Mouse (Mus musculus) hindbrain, embryonic 16.5 days (tissue): ENCODE measurements around the gene Gm5460. TPM values are rescaled to one million over a fixed set of nuclear protein-coding genes. Genes with fewer than 3 reads are reported as not detected.

Source experiments
- ATAC-seq: fragments of 200-750 bp; cut with Nextera tagmentation; 2 replicates; pipeline ENCODE4 v1.8.0; 2017; ENCODE audit warnings: moderate TSS enrichment, moderate library complexity
- H3K27ac ChIP-seq: fragments of 300-500 bp; sonication (generic); 2 replicates; pipeline ENCODE4 v1.5.1; 2014; ENCODE audit warnings: low read depth, mild to moderate bottlenecking, control low read depth, low read length, moderate library complexity
- H3K27me3 ChIP-seq: fragments of 300-500 bp; sonication (generic); replicated peaks from 2 replicates; pipeline ENCODE4 v1.6.1; 2014; ENCODE audit warnings: low read length; ENCODE audit not compliant: control insufficient read depth, insufficient read depth
- H3K36me3 ChIP-seq: fragments of 300-500 bp; sonication (generic); 2 replicates; pipeline ENCODE4 v1.6.1; 2014; ENCODE audit warnings: mild to moderate bottlenecking, low read length, moderate library complexity, mixed read lengths; ENCODE audit not compliant: control insufficient read depth, insufficient read depth
- H3K4me1 ChIP-seq: fragments of 300-500 bp; sonication (generic); 2 replicates; pipeline ENCODE4 v1.6.1; 2014; ENCODE audit warnings: low read depth, low read length; ENCODE audit not compliant: control insufficient read depth, insufficient read depth
- H3K4me2 ChIP-seq: fragments of 300-500 bp; sonication (generic); 2 replicates; pipeline ENCODE4 v1.6.1; 2014; ENCODE audit warnings: mild to moderate bottlenecking, low read length, control low read depth, moderate library complexity
- H3K4me3 ChIP-seq: fragments of 300-500 bp; sonication (generic); 2 replicates; pipeline ENCODE4 v1.5.1; 2014; ENCODE audit warnings: mild to moderate bottlenecking, low read length, control low read depth, moderate library complexity
- H3K9ac ChIP-seq: fragments of 300-500 bp; sonication (generic); 2 replicates; pipeline ENCODE4 v1.6.1; 2014; ENCODE audit warnings: low read depth, mild to moderate bottlenecking, control low read depth, low read length, moderate library complexity
- H3K9me3 ChIP-seq: fragments of 300-500 bp; sonication (generic); 2 replicates; pipeline ENCODE4 v1.6.1; 2014; ENCODE audit warnings: mild to moderate bottlenecking, low read length, moderate library complexity; ENCODE audit not compliant: control insufficient read depth
- WGBS: fragments of 180-500 bp; shearing (Covaris S2); extraction: QIAGEN DNeasy Blood & Tissue Kit; methylation state at CpG from one replicate; pipeline ENCODE4 v1.1.7; 2014; 5-methylcytosine and 5-hydroxymethylcytosine counted together
- polyA plus RNA-seq: library from polyadenylated mRNA; unstranded; fragments of >200 nt; fragmentation: Nextera tagmentation; extraction: Ambion mirVana; gene quantifications from 2 replicates; pipeline ENCODE4 v1.2.1, GENCODE M21; 2015

Gm5460 gene
- polyA plus RNA-seq, 1 experiment from 2014 or later: not detected

DNA sequence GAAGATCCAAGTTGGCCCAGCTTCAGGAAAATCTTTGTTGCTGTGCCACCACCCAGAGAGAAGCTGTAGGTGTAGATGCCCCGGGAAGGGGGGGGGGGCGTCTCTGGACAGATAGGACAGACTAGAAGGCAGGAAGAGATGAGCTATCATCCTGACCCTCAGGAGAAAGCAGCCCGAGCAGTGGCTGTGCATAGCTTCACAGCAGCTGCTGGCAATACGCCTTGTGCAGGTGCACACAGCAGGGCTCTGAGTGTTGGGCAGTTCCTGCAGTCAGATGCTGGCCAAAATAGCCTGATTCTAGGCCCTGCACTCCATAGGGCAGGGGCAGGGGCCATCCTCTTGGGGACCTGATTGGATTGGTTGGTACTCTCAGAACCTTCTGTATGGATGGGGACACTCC lies 70.2 kb downstream of the Gm5460 start:
- no peak overlapping the region for H3K9ac ChIP-seq
- no peak overlapping the region for H3K4me3 ChIP-seq
- no peak for ATAC-seq
- H3K4me1 ChIP-seq: no peaks in the 10 kb centered on the region
- no peak overlapping the region for H3K4me2 ChIP-seq
- no peaks in the 10 kb centered on the region for H3K27me3 ChIP-seq
- no peaks in the 10 kb centered on the region for H3K9me3 ChIP-seq
- no peak overlapping the region for H3K27ac ChIP-seq
- 71% methylated on average over 4 of the region's 4 CpGs for WGBS
- no peaks in the 10 kb centered on the region for H3K36me3 ChIP-seq

DNA sequence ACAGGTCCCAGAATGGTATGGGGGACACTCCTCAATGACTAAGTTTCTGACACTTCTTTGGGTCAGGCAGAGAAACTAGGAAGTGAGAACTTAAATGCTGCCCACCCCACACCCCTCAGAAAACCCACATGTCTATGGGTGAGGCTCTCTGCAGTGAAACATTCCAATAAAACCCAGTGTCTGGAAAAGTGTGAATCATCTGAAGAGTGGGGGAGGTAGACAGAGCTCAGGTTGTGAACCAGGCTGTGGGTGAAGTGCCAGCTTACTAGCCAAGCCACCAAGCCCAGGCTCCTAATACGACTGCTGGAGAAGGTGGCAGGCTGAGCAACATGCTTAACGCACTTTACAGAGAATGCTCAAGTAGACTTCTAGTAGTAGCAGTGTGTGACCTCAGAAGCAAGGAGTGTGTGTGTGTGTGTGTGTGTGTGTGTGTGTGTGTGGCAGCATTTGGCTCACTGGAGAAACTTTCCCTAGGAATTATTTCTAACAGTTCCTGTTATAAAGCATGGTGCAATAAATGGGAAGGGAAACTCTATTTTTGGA lies 71.4 kb downstream of the Gm5460 start:
- Histone ChIP-seq H3K4me3 (no peak overlapping the region), H3K36me3 (no peaks in the 10 kb centered on the region), H3K4me2 (no peak overlapping the region), H3K4me1 (no peaks in the 10 kb centered on the region), H3K27me3 (no peaks in the 10 kb centered on the region), H3K27ac (no peak overlapping the region), H3K9me3 (no peaks in the 10 kb centered on the region), H3K9ac (no peak overlapping the region)
- no peak for ATAC-seq
- WGBS: 76% methylated on average over 2 of the region's 2 CpGs

DNA sequence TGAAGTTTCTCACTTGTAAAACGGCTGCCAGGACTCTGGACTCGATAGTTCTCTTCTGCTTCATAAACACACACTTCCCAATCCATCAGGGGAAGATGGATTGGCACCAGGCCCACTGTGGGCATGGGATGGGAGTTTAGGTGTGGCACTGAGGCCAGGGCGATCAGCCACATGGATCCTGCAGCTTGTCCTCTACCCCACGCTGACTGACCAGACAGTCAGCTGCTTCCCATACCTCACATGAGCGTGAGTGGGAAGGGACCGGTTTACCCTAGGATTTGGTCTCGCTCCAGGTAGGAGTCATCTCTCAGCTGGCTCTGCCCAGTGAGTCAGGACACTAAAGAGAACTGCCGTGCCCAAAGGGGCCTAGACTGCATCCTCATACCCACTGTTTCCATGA lies 73.2 kb downstream of the Gm5460 start:
- Histone ChIP-seq H3K4me3 (no peak overlapping the region), H3K9ac (no peak overlapping the region), H3K9me3 (no peaks in the 10 kb centered on the region), H3K27ac (no peak overlapping the region), H3K27me3 (no peaks in the 10 kb centered on the region), H3K4me1 (no peaks in the 10 kb centered on the region), H3K36me3 (no peaks in the 10 kb centered on the region), H3K4me2 (no peak overlapping the region)
- no peak for ATAC-seq
- WGBS: 83% methylated on average over 8 of the region's 8 CpGs

DNA sequence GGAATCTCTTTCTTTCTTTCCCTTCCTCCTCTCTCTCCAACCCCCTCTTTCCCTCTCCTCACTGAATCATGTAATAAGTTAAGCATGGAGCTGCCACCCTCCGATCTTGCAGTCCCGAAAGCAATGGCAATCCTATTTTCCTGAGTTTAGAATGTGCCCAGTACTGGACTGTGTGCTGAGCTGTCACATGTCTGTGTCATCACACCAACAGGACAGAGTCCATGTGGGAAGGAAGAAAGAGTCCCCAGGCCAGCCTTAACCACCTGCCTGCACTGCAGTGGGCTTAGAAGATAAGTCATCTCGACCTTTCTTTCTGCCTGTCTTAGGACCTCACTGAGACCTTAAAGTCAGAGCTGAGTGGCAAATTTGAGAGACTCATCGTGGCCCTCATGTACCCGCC lies 74.9 kb downstream of the Gm5460 start:
- Histone ChIP-seq H3K4me3 (no peak overlapping the region), H3K9me3 (no peaks in the 10 kb centered on the region), H3K27ac (no peak overlapping the region), H3K36me3 (no peaks in the 10 kb centered on the region), H3K4me2 (no peak overlapping the region), H3K9ac (no peak overlapping the region), H3K4me1 (no peaks in the 10 kb centered on the region), H3K27me3 (no peaks in the 10 kb centered on the region)
- no peak for ATAC-seq
- 95% methylated on average over 5 of the region's 5 CpGs for WGBS

DNA sequence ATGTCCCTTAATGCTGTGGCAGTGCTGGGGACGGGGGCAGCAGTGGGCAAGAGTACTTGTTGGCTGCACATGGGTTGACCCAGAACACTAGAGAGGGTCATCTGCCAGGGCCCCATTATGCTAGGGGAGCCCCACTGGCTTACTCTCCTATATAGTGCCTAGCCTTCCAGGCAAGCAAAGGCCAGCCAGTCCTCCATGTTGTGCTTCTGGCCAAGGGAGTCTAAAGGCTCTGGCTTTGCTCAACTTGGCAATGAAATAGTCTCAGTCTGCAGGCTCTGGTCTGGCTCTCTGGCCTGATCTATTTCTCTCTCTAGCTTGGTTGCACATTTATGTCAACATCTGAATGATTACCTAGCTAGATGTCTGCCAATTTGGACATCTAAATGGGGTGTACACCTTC lies 76.3 kb downstream of the Gm5460 start:
- Histone ChIP-seq H3K27me3 (no peaks in the 10 kb centered on the region), H3K27ac (no peak overlapping the region), H3K9me3 (no peaks in the 10 kb centered on the region), H3K36me3 (no peaks in the 10 kb centered on the region), H3K9ac (no peak overlapping the region), H3K4me1 (no peaks in the 10 kb centered on the region), H3K4me2 (no peak overlapping the region), H3K4me3 (no peak overlapping the region)
- ATAC-seq: no peak
- 100% methylated on average over 1 of the region's 1 CpGs for WGBS

DNA sequence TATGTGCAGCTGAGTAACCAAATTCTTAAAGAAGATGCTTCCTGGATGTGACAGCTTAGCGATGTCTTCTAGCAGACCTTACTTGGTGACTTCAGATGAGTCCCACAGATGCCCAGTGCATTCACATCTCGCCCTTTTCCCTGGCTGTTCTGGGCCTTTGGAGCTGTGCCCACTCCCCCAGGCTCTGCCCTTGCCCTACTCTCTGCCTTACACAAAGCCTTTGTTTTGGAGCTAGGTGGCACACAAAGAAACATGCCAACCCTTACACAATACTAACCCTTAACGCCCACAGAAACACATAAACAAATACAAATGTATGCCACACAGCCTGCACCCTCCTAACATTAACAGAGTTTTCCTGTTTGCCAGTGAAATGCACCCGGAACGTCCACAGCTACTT lies 79.6 kb downstream of the Gm5460 start:
- 68% methylated on average over 5 of the region's 5 CpGs for WGBS
- Histone ChIP-seq H3K36me3 (no peaks in the 10 kb centered on the region), H3K9ac (no peak overlapping the region), H3K27me3 (no peaks in the 10 kb centered on the region), H3K4me3 (no peak overlapping the region), H3K27ac (no peak overlapping the region), H3K9me3 (no peaks in the 10 kb centered on the region), H3K4me2 (no peak overlapping the region), H3K4me1 (no peaks in the 10 kb centered on the region)
- no peak for ATAC-seq

Other genes with a start within 250 kb of the Gm5460 start
- 14.0 and 15.0 TPM in 2 replicates for gene Gdf10, start 93.2 kb upstream of the Gm5460 start, polyA plus RNA-seq
- gene Gdf2, start 75.7 kb upstream of the Gm5460 start, polyA plus RNA-seq: 0.06 and 0.11 TPM in 2 replicates
- gene Rbp3, start 62.8 kb upstream of the Gm5460 start, polyA plus RNA-seq: 0.04 and 0.16 TPM in 2 replicates
- 1.5 and 1.6 TPM in 2 replicates for gene Zfp488, start 38.0 kb upstream of the Gm5460 start, polyA plus RNA-seq
- gene Gm30083, start 1.6 kb upstream of the Gm5460 start, polyA plus RNA-seq: not detected in 2 replicates
- not detected in 2 replicates for gene Antxrl, start 35.9 kb downstream of the Gm5460 start, polyA plus RNA-seq
- 0.24 and 0.27 TPM in 2 replicates for gene Anxa8, start 69.2 kb downstream of the Gm5460 start, polyA plus RNA-seq
- 0.30 TPM in 1 of 2 replicates, not detected in the other for gene A630023A22Rik, start 86.0 kb downstream of the Gm5460 start, polyA plus RNA-seq
- 0.30 and 0.31 TPM in 2 replicates for gene Npy4r, start 135.7 kb downstream of the Gm5460 start, polyA plus RNA-seq
- 5.1 and 6.1 TPM in 2 replicates for gene Gprin2, start 184.9 kb downstream of the Gm5460 start, polyA plus RNA-seq
- gene Syt15, start 202.8 kb downstream of the Gm5460 start, polyA plus RNA-seq: 0.91 and 1.6 TPM in 2 replicates